Mouse (Mus musculus): ENCODE data around the gene Csf2ra. TPM values are rescaled to one million over a fixed set of nuclear protein-coding genes. Genes with fewer than 3 reads are reported as not detected.
"Not testable (repeated sequence)": the region's sequence is repeated elsewhere in the genome, so short reads cannot be mapped to it uniquely, and the experiment has no call there.

Gene Csf2ra
- polyA plus RNA-seq, 3 experiments from 2014 or later, result 1.1 to 1.4 (median 1.2) TPM

DNA sequence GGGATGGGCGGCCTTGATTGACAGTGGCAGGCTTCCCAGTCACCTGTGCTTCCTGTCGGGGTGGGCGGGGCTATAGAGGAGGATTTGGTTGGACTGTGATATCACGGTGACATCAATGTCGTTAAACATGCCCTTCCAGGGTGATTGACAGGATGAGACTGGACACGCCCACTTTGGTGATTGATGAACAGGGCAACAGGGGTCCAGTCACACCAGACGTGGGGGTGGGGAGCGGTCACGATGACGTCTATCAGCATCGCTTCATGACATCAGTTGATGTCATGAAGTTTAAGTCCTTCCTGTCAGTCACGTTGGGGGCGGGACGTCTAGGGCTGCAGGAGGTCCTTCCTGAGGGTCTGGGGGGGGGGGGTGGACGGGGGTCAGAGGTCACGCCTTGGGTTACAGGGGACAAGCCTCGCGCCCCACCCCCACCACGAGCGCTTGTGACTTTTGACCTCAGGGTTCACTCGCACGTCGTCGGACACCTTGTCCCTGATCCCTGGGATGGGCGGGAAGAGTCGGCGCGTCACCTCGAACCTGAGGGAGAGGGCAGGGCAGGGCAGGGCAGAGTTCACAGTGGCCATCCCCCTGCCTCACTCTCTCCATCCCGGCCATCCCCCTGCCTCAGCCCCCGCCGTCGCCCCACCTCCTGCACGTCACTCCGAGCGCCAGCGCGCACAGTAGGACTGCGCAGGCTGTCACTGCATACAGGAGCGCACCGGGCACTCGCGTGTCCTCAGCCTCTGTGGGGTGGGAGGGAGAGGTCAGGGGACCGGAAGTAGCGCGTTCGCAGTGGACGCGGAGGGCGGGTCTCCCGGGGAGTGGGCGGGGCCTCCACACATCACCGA, 3.3 kb downstream of the Csf2ra start:
- ATAC-seq, result no peak

DNA sequence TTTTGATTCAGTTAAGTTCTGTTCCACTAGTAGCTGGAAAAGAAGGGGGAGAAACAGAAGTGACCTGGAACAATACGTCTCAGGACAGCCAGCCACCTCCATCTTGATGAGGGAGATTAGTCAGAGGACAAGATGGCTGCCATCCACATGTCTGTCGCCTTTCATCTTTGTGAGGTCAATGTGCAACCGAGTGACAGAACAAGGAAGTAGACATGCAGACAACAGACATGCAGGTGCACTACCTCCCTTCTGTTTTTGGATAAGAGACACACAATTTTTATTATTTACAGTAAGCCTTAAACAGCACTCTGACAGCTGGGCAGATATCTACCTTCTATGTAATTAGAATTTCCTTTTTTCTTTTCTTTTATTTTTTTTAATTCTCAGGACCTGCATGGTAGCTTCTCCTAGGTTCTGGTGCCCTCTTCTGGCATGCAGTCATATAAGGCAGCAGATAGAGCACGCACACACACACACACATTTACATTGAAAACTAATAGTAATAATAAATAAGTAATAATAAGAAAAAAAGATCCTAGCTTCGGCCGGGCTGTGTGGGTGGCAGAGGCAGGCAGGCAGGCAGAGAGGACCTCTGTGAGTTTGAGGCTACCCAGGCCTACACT, 4.4 kb downstream of the Csf2ra start:
- ATAC-seq, result no peak

DNA sequence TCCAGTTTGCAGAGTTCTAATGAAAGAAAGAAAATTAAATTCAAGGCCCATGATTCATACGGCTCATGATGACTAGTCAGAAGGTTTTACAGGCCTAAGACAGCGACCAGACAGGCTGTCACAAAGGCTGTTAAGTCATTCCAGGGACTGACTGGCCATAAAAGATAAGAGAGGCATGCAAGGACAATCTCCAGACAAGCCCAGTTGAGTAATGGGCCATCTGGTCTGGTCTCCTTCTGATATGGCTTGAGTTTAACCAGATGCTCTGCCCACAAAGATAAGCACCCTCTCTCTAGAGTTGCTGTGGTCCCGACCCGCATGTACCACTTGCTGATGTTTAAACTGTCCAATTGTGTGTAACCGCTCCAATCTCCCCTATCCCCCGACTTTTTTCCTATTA, 20.7 kb downstream of the Csf2ra start:
- ATAC-seq, result not testable (repeated sequence)

DNA sequence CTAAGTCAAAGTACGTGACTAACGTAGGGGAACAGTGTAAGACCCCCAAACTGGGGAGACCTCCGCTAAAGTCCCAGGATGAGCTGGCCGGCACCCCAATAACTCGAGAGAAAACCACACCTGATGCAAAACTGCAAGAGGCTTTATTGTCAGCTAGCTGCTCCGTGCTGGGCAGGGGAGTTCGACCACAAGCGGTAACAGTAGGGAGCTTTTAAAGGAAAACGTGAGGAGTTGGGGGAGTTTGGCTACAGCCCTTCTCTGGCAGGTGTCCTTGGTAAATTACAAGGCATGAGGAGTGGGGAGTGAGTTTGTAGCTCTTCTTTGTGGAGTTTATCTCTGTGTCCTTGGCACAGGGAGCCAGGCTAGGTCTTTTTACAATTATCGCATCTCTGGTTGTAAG, 28.4 kb downstream of the Csf2ra start:
- ATAC-seq, result no peak

DNA sequence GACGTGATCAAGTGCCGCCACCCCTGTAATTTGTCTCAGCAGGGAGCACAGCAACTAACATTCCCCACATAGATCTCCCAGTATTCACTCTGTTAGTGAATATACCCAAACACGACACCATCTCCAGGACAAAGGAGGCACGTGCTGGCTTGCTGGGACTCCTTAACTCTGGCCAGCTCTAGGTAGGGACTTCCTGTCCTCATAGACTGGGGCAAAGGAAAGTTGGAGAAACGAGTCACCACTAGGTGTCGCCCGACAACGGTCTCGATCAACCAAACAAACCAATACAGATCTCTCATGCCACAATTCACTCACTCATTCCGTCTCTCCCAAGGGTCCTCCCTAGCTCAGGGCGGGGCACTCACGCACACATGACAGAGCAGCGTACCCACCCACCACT, 28.9 kb downstream of the Csf2ra start:
- no peak for ATAC-seq

DNA sequence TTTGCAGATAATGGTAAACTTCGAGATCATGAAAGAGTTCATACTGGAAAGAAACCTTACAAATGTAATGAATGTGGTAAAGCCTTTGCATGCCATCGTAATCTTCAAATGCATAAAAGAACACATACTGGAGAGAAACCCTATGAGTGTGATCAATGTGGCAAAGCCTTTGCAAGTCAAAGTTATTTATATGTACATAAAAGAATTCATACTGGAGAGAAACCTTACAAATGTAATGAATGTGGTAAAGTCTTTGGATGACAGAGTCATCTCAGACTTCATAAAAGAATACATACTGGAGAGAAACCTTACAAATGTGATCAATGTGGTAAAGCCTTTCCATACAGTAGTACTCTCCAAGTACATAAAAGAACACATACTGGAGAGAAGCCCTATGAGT, 44.6 kb downstream of the Csf2ra start, which contains the start of gene Gm6020:
TSS of gene Gm6020 (plus strand) at position 301 of the 400 bp plus-strand sequence.
- not testable (repeated sequence) for ATAC-seq

DNA sequence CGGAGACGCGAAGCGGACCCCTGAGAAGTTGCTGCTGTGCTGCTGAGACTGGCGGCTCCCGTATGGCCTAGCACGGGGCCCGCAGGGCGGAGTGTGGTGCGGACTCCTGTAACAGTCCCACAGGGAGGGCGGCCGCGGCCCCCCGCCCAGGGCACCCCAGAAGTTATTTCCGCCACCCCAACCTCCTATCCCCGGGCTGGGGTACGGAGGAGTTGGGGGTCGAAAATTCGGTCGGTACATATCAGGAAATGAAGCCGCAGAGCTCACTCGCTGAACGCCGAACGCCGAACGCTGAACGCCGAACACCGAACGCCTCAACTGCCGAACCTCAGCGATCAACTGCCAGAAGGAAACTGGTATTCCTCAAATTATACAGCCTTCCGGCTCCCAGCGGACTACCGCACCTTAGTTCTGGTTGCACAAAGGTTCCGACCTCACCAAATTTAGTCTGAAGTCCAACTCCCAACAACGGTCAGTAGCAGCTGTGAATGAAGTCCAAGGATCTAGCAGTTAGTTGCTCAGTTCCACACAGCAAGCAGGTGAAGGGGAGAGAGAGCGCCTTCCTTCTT, 52.4 kb downstream of the Csf2ra start, which contains the start of gene Gm7102:
TSS of gene Gm7102 (minus strand) at position 554 of the 569 bp plus-strand sequence.
- no peak for ATAC-seq

Other genes with a start within 250 kb of the Csf2ra start
- gene Zfp950, start 87.6 kb downstream of the Csf2ra start, polyA plus RNA-seq (2017; shearing (Covaris generic)), result 10 to 100 TPM; 32.9 to 62.0 (median 54.8) TPM
- gene Gm7102, start 52.1 kb downstream of the Csf2ra start, polyA plus RNA-seq (2017; shearing (Covaris generic)), result not detected
- not detected for gene Gm6020, start 44.5 kb downstream of the Csf2ra start, polyA plus RNA-seq (2017; shearing (Covaris generic))
- gene Gm21060, start 68.6 kb upstream of the Csf2ra start, polyA plus RNA-seq (2017; shearing (Covaris generic)), result not detected